Mouse (Mus musculus) lung, postnatal 0 days (tissue): Measurements from ENCODE around the gene Btbd3. TPM values are rescaled to one million over a fixed set of nuclear protein-coding genes. Genes with fewer than 3 reads are reported as not detected.

ENCODE experiments used
- ATAC-seq: fragments of 200-750 bp; cut with Nextera tagmentation; 2 replicates; pipeline ENCODE4 v1.8.0; 2017; ENCODE audit warnings: moderate library complexity
- DNase-seq: peaks from one replicate; pipeline ENCODE4 v3.0.0-alpha.2; 2016; ENCODE audit warnings: low spot score
- H3K27ac ChIP-seq: fragments of 300-500 bp; sonication (generic); 2 replicates; pipeline ENCODE4 v1.5.1; 2014; ENCODE audit warnings: antibody characterized with exemption, mild to moderate bottlenecking, low read length, mixed read lengths
- H3K27me3 ChIP-seq: fragments of 300-500 bp; sonication (generic); replicated peaks from 2 replicates; pipeline ENCODE4 v1.6.1; 2014; ENCODE audit warnings: low read length, mixed read lengths; ENCODE audit not compliant: insufficient read depth
- H3K36me3 ChIP-seq: fragments of 300-500 bp; sonication (generic); 2 replicates; pipeline ENCODE4 v1.6.1; 2014; ENCODE audit warnings: low read length, mixed read lengths; ENCODE audit not compliant: insufficient read depth
- H3K4me1 ChIP-seq: fragments of 300-500 bp; sonication (generic); 2 replicates; pipeline ENCODE4 v1.6.1; 2014; ENCODE audit warnings: antibody characterized with exemption, low read depth, low read length, mixed read lengths; ENCODE audit not compliant: insufficient read depth
- H3K4me2 ChIP-seq: fragments of 300-500 bp; sonication (generic); replicated peaks from 2 replicates; pipeline ENCODE4 v1.6.1; 2014; ENCODE audit warnings: low read depth, mild to moderate bottlenecking, low read length, moderate library complexity, mixed read lengths
- H3K4me3 ChIP-seq: fragments of 300-500 bp; sonication (generic); 2 replicates; pipeline ENCODE4 v1.5.1; 2014; ENCODE audit warnings: low read depth, low read length
- H3K9ac ChIP-seq: fragments of 300-500 bp; sonication (generic); replicated peaks from 2 replicates; pipeline ENCODE4 v1.6.1; 2014; ENCODE audit warnings: low read depth, mild to moderate bottlenecking
- H3K9me3 ChIP-seq: fragments of 300-500 bp; sonication (generic); 2 replicates; pipeline ENCODE4 v1.6.1; 2016; ENCODE audit warnings: low read length, mixed read lengths
- CTCF ChIP-seq: IDR thresholded peaks from 2 replicates; pipeline ENCODE4 v1.5.1; 2016; ENCODE audit warnings: antibody characterized with exemption, mild to moderate bottlenecking
- EP300 ChIP-seq: IDR thresholded peaks from 2 replicates; pipeline ENCODE4 v1.6.1; 2016; ENCODE audit warnings: antibody characterized with exemption, mild to moderate bottlenecking, control low read depth
- WGBS: fragments of 180-500 bp; shearing (Covaris S2); extraction: QIAGEN DNeasy Blood & Tissue Kit; methylation state at CpG from one replicate; pipeline ENCODE4 v1.1.7; 2014; 5-methylcytosine and 5-hydroxymethylcytosine counted together
- polyA plus RNA-seq: library from polyadenylated mRNA; unstranded; fragments of >200 nt; fragmentation: Nextera tagmentation; extraction: Ambion mirVana; gene quantifications from 2 replicates; pipeline ENCODE4 v1.2.1, GENCODE M21; 2015

Gene Btbd3
- polyA plus RNA-seq, 1 experiment from 2014 or later = 58.6 TPM

DNA sequence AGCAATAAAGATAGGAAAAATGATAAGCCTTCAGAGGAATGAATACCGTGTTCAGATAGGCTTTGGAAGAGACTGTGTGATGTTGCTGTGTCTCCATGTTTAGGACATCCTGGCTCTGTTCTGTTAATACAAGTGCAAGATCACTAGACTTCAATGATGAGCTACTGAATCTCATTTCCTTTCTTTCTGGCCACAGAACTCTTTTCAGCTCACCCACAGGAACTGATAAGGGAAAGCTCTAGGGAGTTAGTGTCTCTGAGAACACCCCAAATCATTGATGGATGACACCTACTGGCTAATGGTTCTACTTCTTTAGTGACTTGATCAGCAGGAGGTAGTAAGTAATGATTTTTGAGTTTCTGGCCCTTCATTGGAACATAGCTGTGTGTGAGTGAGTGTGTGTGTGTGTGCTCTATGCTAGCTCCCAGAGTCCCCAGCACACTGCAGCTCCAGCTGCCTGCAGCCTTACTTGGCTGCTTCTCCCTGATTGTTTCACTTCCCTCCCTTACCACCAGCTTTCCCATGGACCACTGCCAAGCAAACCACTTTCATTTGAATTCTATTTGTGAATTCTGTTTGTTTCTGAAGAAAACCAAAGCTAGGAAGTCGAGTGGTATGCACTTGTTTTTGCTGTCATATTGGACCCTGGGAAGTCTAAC is 10.6 kb upstream of the Btbd3 start:
- Histone ChIP-seq H3K4me1 (no peaks in the 10 kb centered on the region), H3K36me3 (no peaks in the 10 kb centered on the region), H3K27me3 (no peaks in the 10 kb centered on the region), H3K9me3 (no peaks in the 10 kb centered on the region), H3K27ac (peak overlapping the region; percentile 34), H3K4me3 (no peak overlapping the region), H3K9ac (no peak overlapping the region), H3K4me2 (peak overlapping the region; percentile 25)
- DNase-seq = peak; percentile 71
- peak; percentile 83 for ATAC-seq
- TF ChIP-seq EP300 (no peak), CTCF (peak; percentile 15; the same call in 1 of the 2 replicates)
- WGBS = 27% methylated on average over 2 of the region's 2 CpGs

DNA sequence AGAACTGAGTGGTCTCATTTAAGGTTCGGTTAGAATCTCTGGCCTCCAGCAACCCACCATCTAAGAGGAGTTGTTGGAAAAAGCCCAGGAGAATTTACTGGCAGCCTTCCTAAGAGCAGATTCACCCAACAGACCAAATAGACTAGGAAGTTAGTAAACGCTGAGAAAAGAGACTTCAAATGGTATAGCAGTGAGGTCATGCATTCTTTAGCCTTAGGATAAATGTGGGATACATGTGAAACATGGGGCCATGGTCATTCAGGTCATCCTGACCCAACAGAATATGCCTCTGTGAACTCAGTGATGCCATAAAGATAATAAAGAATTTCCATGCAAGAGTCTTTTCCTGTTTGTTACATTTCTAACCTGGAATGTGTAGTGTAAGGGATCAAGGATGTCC is 8.4 kb upstream of the Btbd3 start:
- ATAC-seq (no peak), DNase-seq (no peak)
- H3K9me3 ChIP-seq = no peaks in the 10 kb centered on the region
- TF ChIP-seq EP300 (0 out of 2 replicates have a peak, but pooled peaks have one; percentile 17), CTCF (no peak)
- H3K27ac ChIP-seq = no peak overlapping the region
- H3K9ac ChIP-seq = no peak overlapping the region
- no peaks in the 10 kb centered on the region for H3K36me3 ChIP-seq
- 20% methylated on average over 2 of the region's 2 CpGs for WGBS
- no peak overlapping the region for H3K4me3 ChIP-seq
- H3K4me2 ChIP-seq = no peak overlapping the region
- no peaks in the 10 kb centered on the region for H3K4me1 ChIP-seq
- H3K27me3 ChIP-seq = no peaks in the 10 kb centered on the region

DNA sequence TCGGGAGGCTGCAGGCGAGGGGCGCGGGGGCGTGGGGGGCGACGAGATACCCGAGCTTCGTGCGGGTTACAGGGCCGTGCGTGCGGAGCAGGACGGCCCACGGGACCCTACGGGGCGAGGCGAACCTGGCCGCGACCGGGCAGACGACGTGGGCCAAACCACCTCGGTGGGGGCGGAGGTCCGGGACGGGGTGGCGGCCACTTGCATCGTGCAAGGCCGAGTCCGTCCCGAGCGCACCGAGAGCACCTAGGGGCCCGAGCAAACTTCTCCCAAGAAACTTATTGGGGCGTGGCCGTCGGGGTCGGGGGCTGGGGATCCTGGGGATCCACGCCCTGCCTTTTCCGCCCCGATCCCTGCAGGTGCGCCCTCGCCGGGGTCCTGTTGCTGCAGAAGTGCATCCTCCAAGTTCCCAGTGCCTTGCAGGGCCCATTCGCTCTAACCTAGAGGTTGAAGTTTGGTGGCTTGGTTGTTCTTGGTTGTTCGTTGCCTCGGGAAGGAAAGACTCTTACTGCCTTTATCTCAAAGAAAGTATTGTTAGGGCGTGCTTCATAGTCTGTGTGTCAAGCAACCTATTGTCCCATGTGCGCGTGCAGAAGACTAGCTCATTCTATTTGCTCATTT is 596 bp downstream of the Btbd3 start:
- peak overlapping the region; percentile 97 for H3K4me3 ChIP-seq
- no peaks in the 10 kb centered on the region for H3K9me3 ChIP-seq
- no peaks in the 10 kb centered on the region for H3K27me3 ChIP-seq
- DNase-seq (peak; percentile 38), ATAC-seq (peak; percentile 54)
- H3K4me1 ChIP-seq = peaks cover 25% of the 10 kb centered on the region; the same call in 1 of the 2 replicates
- H3K36me3 ChIP-seq = no peaks in the 10 kb centered on the region
- H3K4me2 ChIP-seq = peak overlapping the region; percentile 88
- WGBS = 1% methylated on average over 36 of the region's 51 CpGs
- H3K27ac ChIP-seq = peak overlapping the region; percentile 95
- TF ChIP-seq EP300 (no peak), CTCF (no peak)
- peak overlapping the region; percentile 86 for H3K9ac ChIP-seq

DNA sequence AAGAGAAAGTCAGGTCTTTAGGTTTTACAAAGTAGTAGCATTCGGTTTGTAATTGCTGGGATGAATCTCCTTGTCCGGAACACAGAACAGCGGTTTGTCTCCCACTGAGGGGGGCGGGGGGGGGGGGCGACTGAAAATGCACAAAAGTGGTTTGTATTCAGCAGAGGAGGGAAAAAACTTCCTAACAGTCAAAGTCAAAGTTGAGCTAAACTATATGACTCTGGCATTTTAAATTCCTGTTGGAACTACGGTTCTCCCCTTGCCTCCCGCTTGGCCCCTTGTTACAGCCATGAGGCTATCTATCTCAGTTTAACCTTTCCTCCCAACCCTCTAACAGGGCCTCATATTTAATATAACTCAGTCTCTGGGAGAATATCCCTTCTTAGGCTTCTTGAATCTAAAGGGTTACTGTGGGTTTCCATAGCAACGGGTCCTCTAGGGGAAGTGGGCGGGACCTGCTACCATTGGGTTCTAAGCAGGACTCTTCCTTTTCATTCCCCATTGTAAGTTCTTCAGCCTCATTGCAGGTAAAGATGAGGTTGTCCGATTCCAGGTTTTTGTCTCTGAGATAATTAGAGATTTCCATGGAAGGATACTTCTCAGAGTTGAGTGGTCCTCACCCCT is 1.4 kb downstream of the Btbd3 start:
- 2% methylated on average over 10 of the region's 10 CpGs for WGBS
- Histone ChIP-seq H3K27ac (peak overlapping the region; percentile 95), H3K4me2 (peak overlapping the region; percentile 88), H3K4me1 (peaks cover 33% of the 10 kb centered on the region; the same call in 1 of the 2 replicates), H3K9ac (peak overlapping the region; percentile 86; the same call in 1 of the 2 replicates), H3K4me3 (peak overlapping the region; percentile 97), H3K36me3 (no peaks in the 10 kb centered on the region), H3K9me3 (no peaks in the 10 kb centered on the region), H3K27me3 (no peaks in the 10 kb centered on the region)
- no peak for ATAC-seq
- peak; percentile 94 for DNase-seq
- no peak for TF ChIP-seq CTCF
- no peak for TF ChIP-seq EP300

DNA sequence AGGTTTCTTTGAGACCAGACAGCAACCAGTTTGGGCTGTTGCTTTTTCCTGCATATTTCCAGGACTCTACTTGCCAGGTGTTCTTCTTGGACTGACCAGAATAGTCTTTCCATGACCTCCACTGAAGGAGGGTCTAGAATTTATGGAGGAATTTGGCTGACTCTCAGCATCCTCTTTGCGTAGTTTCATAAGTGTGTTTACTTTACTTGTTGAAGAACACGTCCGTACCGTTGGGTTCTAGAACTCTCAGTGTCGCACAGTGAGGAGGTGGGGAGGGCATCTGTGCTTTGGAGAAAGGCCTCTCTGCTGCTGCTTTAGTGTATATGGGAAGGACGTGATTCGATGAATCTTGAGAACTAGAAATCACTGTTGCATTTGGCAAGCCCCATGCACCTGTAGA is 4.8 kb downstream of the Btbd3 start:
- H3K9me3 ChIP-seq = no peaks in the 10 kb centered on the region
- H3K4me3 ChIP-seq = no peak overlapping the region
- peak; percentile 13; the same call in 1 of the 2 replicates for ATAC-seq
- H3K27ac ChIP-seq = peak overlapping the region; percentile 71
- TF ChIP-seq EP300 (peak; percentile 71), CTCF (no peak)
- 25% methylated on average over 7 of the region's 7 CpGs for whole genome bisulfite sequencing
- no peaks in the 10 kb centered on the region for H3K36me3 ChIP-seq
- no peak overlapping the region for H3K9ac ChIP-seq
- H3K4me1 ChIP-seq = peaks cover 44% of the 10 kb centered on the region; the same call in 1 of the 2 replicates
- no peaks in the 10 kb centered on the region for H3K27me3 ChIP-seq
- H3K4me2 ChIP-seq = peak overlapping the region; percentile 20
- peak; percentile 75 for DNase-seq

DNA sequence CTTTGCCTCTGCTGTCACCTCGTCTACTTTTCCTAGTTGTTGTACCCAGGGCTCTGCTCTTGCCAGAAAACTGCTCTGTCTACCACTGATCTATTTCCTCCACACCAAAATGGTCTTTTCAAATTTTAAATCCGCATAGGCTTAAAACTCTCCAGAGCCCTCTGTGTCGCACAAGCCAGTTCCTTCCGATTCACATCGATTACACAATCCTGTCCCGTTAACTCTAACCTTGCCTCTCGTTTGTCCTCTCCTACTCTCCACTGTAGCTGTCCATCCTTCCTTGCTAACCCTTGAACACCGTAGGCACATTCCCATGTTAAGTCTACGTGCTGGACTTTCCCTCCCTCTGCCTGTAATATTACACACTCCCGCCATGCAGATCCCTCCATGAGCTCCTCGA is 6.5 kb downstream of the Btbd3 start:
- TF ChIP-seq CTCF (no peak), EP300 (no peak)
- H3K36me3 ChIP-seq = no peaks in the 10 kb centered on the region
- DNase-seq = peak; percentile 74
- peak; percentile 31 for ATAC-seq
- H3K9ac ChIP-seq = no peak overlapping the region; the same call in 1 of the 2 replicates
- H3K4me3 ChIP-seq = no peak overlapping the region
- 33% methylated on average over 11 of the region's 11 CpGs for WGBS
- H3K27me3 ChIP-seq = no peaks in the 10 kb centered on the region
- peak overlapping the region; percentile 79 for H3K27ac ChIP-seq
- H3K4me2 ChIP-seq = peak overlapping the region; percentile 35
- H3K9me3 ChIP-seq = no peaks in the 10 kb centered on the region
- H3K4me1 ChIP-seq = peaks cover 52% of the 10 kb centered on the region
